Mouse (Mus musculus): ENCODE results near the gene Prkra.

The Prkra gene

GRCm38 (mm10) chr2:76647883-76648570 lies at the start of gene Prkra, which contains the start of gene Pjvk:
Prkra (minus strand) TSS chr2:76648015.
Pjvk (plus strand) TSS chr2:76648476.
- DNase-seq (ENCODE audit: low spot score in 2 of 2): peak; percentile 91 to 96

GRCm38 (mm10) chr2:76695290-76695689 lies 47.5 kb upstream of the Prkra start:
- no peak for DNase-seq (ENCODE audit: low spot score in 2 of 2)

GRCm38 (mm10) chr2:76693765-76694164 lies 46.0 kb upstream of the Prkra start:
- no peak for DNase-seq (ENCODE audit: low spot score in 2 of 2)

- no peak for DNase-seq (ENCODE audit: low spot score in 2 of 2)
Measured at GRCm38 (mm10) chr2:76690436-76691204, 42.8 kb upstream of the Prkra start.

GRCm38 (mm10) chr2:76688162-76688561 lies 40.3 kb upstream of the Prkra start:
- DNase-seq (ENCODE audit: low spot score in 2 of 2): no peak

GRCm38 (mm10) chr2:76687608-76688007 lies 39.8 kb upstream of the Prkra start:
- DNase-seq (ENCODE audit: low spot score in 2 of 2): no peak

- DNase-seq (ENCODE audit: low spot score in 2 of 2): no peak
Measured at GRCm38 (mm10) chr2:76686986-76687385, 39.2 kb upstream of the Prkra start.

GRCm38 (mm10) chr2:76682301-76682700 lies 34.5 kb upstream of the Prkra start:
- DNase-seq (ENCODE audit: low spot score in 2 of 2): no peak

GRCm38 (mm10) chr2:76676401-76677226 lies 28.8 kb upstream of the Prkra start:
- no peak for DNase-seq (ENCODE audit: low spot score in 2 of 2)

GRCm38 (mm10) chr2:76675949-76676348 lies 28.1 kb upstream of the Prkra start:
- DNase-seq (ENCODE audit: low spot score in 2 of 2): no peak

- no peak for DNase-seq (ENCODE audit: low spot score in 2 of 2)
Measured at GRCm38 (mm10) chr2:76675451-76675850, 27.6 kb upstream of the Prkra start.

- DNase-seq (ENCODE audit: low spot score in 2 of 2): peak; percentile 62 to 71
Measured at GRCm38 (mm10) chr2:76674725-76675427, 27.1 kb upstream of the Prkra start, which contains the start of gene Plekha3. Plekha3 (plus strand) TSS chr2:76675281.

GRCm38 (mm10) chr2:76673472-76674081 lies 25.8 kb upstream of the Prkra start:
- no peak for DNase-seq (ENCODE audit: low spot score in 2 of 2)

- peak; percentile 77 to 78 for DNase-seq (ENCODE audit: low spot score in 2 of 2)
Measured at GRCm38 (mm10) chr2:76672966-76673392, 25.2 kb upstream of the Prkra start, which contains the start of gene Fkbp7. Fkbp7 (minus strand) TSS chr2:76673116.

- DNase-seq (ENCODE audit: low spot score in 2 of 2): no peak
Measured at GRCm38 (mm10) chr2:76672134-76672745, 24.4 kb upstream of the Prkra start.

- no peak for DNase-seq (ENCODE audit: low spot score in 2 of 2)
Measured at GRCm38 (mm10) chr2:76671641-76672040, 23.8 kb upstream of the Prkra start.

GRCm38 (mm10) chr2:76667200-76667599 lies 19.4 kb upstream of the Prkra start:
- no peak for DNase-seq (ENCODE audit: low spot score in 2 of 2)

- DNase-seq (ENCODE audit: low spot score in 2 of 2): no peak
Measured at GRCm38 (mm10) chr2:76665531-76665930, 17.7 kb upstream of the Prkra start.

- no peak for DNase-seq (ENCODE audit: low spot score in 2 of 2)
Measured at GRCm38 (mm10) chr2:76659419-76659818, 11.6 kb upstream of the Prkra start.

- no peak for DNase-seq (ENCODE audit: low spot score in 2 of 2)
Measured at GRCm38 (mm10) chr2:76658551-76658950, 10.7 kb upstream of the Prkra start.
